Mouse (Mus musculus) CH12.LX (cell line): ENCODE data around the gene Dusp15.

Experiments
- ELF1 ChIP-seq: IDR thresholded peaks from 2 replicates; pipeline ENCODE4 v1.6.1; 2014; ENCODE audit warnings: low read depth, mild to moderate bottlenecking, inconsistent platforms, low read length, improper control_type of control experiment
- EP300 ChIP-seq: IDR thresholded peaks from 2 replicates; pipeline ENCODE4 v1.6.1; 2011; ENCODE audit warnings: low read length, improper control_type of control experiment
- HCFC1 ChIP-seq: IDR thresholded peaks from 2 replicates; pipeline ENCODE4 v1.6.1; 2012; ENCODE audit warnings: low read depth, mild to moderate bottlenecking, inconsistent platforms, low read length, improper control_type of control experiment
- IRF4 ChIP-seq: IDR thresholded peaks from 2 replicates; pipeline ENCODE4 v1.6.1; 2014; ENCODE audit warnings: low read depth, mild to moderate bottlenecking, inconsistent platforms, low read length, improper control_type of control experiment
- MAX ChIP-seq: IDR thresholded peaks from 2 replicates; pipeline ENCODE4 v1.6.1; 2011; ENCODE audit warnings: low read length, improper control_type of control experiment
- MYC ChIP-seq: IDR thresholded peaks from 2 replicates; pipeline ENCODE4 v1.6.1; 2011; ENCODE audit warnings: low read depth, mild to moderate bottlenecking, improper control_type of control experiment, low read length
- NELFE ChIP-seq: IDR thresholded peaks from 2 replicates; pipeline ENCODE4 v1.6.1; 2011; ENCODE audit warnings: low read depth, low read length, improper control_type of control experiment
- USF1 ChIP-seq: IDR thresholded peaks from 2 replicates; pipeline ENCODE4 v1.6.1; 2014; ENCODE audit warnings: low read depth, mild to moderate bottlenecking, inconsistent platforms, low read length, improper control_type of control experiment
- USF2 ChIP-seq: conservative IDR thresholded peaks from 2 replicates; pipeline ENCODE4 v1.6.1; 2011; ENCODE audit warnings: low read depth, low read length, improper control_type of control experiment
- ZNF384 ChIP-seq: IDR thresholded peaks from 2 replicates; pipeline ENCODE4 v1.6.1; 2012; ENCODE audit warnings: low read depth, low read length, improper control_type of control experiment, inconsistent platforms

- TF ChIP-seq NELFE (no peak), USF1 (no peak), IRF4 (no peak), ZNF384 (no peak; the same call in 1 of the 2 replicates), USF2 (no peak), MAX (peak; percentile 83), HCFC1 (peak; percentile 87), ELF1 (peak; percentile 7; the same call in 1 of the 2 replicates), MYC (peak; percentile 89), EP300 (no peak)
Measured at GRCm38 (mm10) chr2:152962091-152962793, 10.7 kb upstream of the Dusp15 start, which contains the start of gene Ttll9.
